Mouse (Mus musculus): ENCODE results near the gene Rps17.

GRCm38 (mm10) chr7:81345447-81346170 lies 555 bp upstream of the Rps17 start:
- TF ChIP-seq CTCF (IDR thresholded peaks at IDR 0.05) (no peak), POLR2A (IDR thresholded peaks at IDR 0.05; ENCODE audit: insufficient read depth, low read depth, low read length) (no peak)

Measured in heart, adult 2 months (tissue).